Mouse (Mus musculus): Measurements from ENCODE around the gene Itih1. TPM values are rescaled to one million over a fixed set of nuclear protein-coding genes. Genes with fewer than 3 reads are reported as not detected.

Gene Itih1
- polyA plus RNA-seq (2017; shearing (Covaris generic)): not detected

GRCm38 (mm10) chr14:30943038-30943437, at the start of gene Itih1:
TSS of gene Itih1 (minus strand) at chr14:30943289.

GRCm38 (mm10) chr14:30951154-30951825, 8.2 kb upstream of the Itih1 start, which contains the start of gene Nek4:
TSS of gene Nek4 (plus strand) at chr14:30951377.

GRCm38 (mm10) chr14:30923375-30924105, 19.5 kb downstream of the Itih1 start, which contains the start of gene Itih3:
TSS of gene Itih3 (minus strand) at chr14:30923760.

GRCm38 (mm10) chr14:30886204-30886603, 56.9 kb downstream of the Itih1 start, which contains the start of gene Itih4:
TSS of gene Itih4 (plus strand) at chr14:30886476.

Other genes with a start within 250 kb of the Itih1 start
- 23.8 TPM for gene Sfmbt1, start 228.4 kb downstream of the Itih1 start, polyA plus RNA-seq (2017; shearing (Covaris generic))
- 21.7 TPM for gene Tmem110, start 117.7 kb downstream of the Itih1 start, polyA plus RNA-seq (2017; shearing (Covaris generic))
- gene Mustn1, start 64.1 kb downstream of the Itih1 start, polyA plus RNA-seq (2017; shearing (Covaris generic)): not detected
- not detected for gene Itih4, start 56.8 kb downstream of the Itih1 start, polyA plus RNA-seq (2017; shearing (Covaris generic))
- gene Itih3, start 19.5 kb downstream of the Itih1 start, polyA plus RNA-seq (2017; shearing (Covaris generic)): not detected
- gene Nek4, start 8.1 kb upstream of the Itih1 start, polyA plus RNA-seq (2017; shearing (Covaris generic)): 5.5 TPM
- 9.7 TPM for gene Glt8d1, start 58.1 kb upstream of the Itih1 start, polyA plus RNA-seq (2017; shearing (Covaris generic))
- 144 TPM for gene Spcs1, start 58.4 kb upstream of the Itih1 start, polyA plus RNA-seq (2017; shearing (Covaris generic))
- gene Pbrm1, start 75.8 kb upstream of the Itih1 start, polyA plus RNA-seq (2017; shearing (Covaris generic)): 135 TPM
- gene Gnl3, start 75.9 kb upstream of the Itih1 start, polyA plus RNA-seq (2017; shearing (Covaris generic)): 140 TPM
- 41.6 TPM for gene Smim4, start 185.7 kb upstream of the Itih1 start, polyA plus RNA-seq (2017; shearing (Covaris generic))
- gene Nt5dc2, start 187.8 kb upstream of the Itih1 start, polyA plus RNA-seq (2017; shearing (Covaris generic)): not detected
- 0.76 TPM for gene Stab1, start 225.4 kb upstream of the Itih1 start, polyA plus RNA-seq (2017; shearing (Covaris generic))